Mouse (Mus musculus): ENCODE data around the gene Xndc1. TPM values are rescaled to one million over a fixed set of nuclear protein-coding genes. Genes with fewer than 3 reads are reported as not detected.

Gene Xndc1
- polyA plus RNA-seq, 1 experiment from 2014 or later: 21.0 TPM

DNA sequence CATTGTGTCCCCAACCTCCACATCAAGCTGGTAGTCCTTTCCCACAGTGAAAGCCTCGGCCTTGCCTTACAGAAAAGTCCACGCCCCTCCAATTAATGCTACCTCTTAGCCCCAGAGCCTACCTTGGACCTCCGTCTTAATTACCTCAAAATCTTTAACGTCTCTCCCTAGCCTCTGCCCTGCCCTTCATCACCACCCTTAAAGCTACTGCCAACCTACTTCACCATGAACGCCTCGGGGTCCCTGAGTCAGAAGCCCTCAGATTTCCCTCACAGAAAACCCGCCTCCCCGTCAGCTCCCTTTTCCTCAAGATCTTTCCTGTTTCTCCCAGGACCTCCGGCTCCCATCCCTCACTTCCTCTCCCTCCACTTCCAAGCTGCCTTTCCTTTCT lies 661 bp upstream of the Xndc1 start:
- Histone ChIP-seq H3K4me1 (ENCODE audit: control insufficient read depth, insufficient read depth, low read length) (peaks cover 15% of the 10 kb centered on the region), H3K4me3 (replicated peaks; ENCODE audit: low read depth, low read length) (peak overlapping the region; percentile 62), H3K27me3 (ENCODE audit: control insufficient read depth, insufficient read depth, low read length) (no peaks in the 10 kb centered on the region), H3K9me3 (ENCODE audit: control insufficient read depth, low read length) (no peaks in the 10 kb centered on the region), H3K27ac (replicated peaks; ENCODE audit: low read depth, low read length) (peak overlapping the region; percentile 83), H3K36me3 (ENCODE audit: control insufficient read depth, insufficient read depth, low read length) (0 out of 2 replicates have a peak, but pooled peaks cover 5% of the 10 kb centered on the region), H3K4me2 (ENCODE audit: low read length) (peak overlapping the region; percentile 75), H3K9ac (replicated peaks; ENCODE audit: low read length) (peak overlapping the region; percentile 73)
- ATAC-seq (ENCODE audit: low FRiP score, low TSS enrichment): peak; percentile 31; the same call in 1 of the 2 replicates
- no peak for DNase-seq
- under 1% methylated on average over 9 of the region's 9 CpGs for WGBS

DNA sequence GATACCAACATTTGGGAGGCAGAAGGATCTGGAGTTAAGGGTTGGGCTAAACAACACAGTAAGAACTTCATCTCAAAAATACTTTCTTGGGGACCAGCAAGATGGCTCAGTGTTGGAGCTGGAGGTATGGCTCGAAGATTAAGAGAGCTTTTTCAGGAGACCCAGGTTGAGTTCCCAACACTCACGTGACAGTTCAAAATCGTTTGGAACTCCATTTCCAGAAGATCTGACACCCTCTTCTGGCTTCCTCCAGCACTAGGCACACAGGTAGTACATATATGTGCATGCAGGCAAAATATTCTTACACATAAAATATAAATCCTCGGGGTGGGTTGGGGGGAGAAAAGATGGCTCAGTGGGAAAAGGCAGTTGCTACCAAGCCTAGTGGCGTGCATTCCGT lies 1.1 kb downstream of the Xndc1 start:
- no peaks in the 10 kb centered on the region for H3K9me3 ChIP-seq (ENCODE audit: control insufficient read depth, low read length)
- peak overlapping the region; percentile 62 for H3K4me3 ChIP-seq (replicated peaks; ENCODE audit: low read depth, low read length)
- H3K27me3 ChIP-seq (ENCODE audit: control insufficient read depth, insufficient read depth, low read length): no peaks in the 10 kb centered on the region
- DNase-seq (no peak), ATAC-seq (ENCODE audit: low FRiP score, low TSS enrichment) (no peak)
- no peak overlapping the region for H3K27ac ChIP-seq (replicated peaks; ENCODE audit: low read depth, low read length)
- peak overlapping the region; percentile 50; the same call in 1 of the 2 replicates for H3K9ac ChIP-seq (replicated peaks; ENCODE audit: low read length)
- 82% methylated on average over 6 of the region's 6 CpGs for WGBS
- H3K4me1 ChIP-seq (ENCODE audit: control insufficient read depth, insufficient read depth, low read length): peaks cover 15% of the 10 kb centered on the region
- H3K36me3 ChIP-seq (ENCODE audit: control insufficient read depth, insufficient read depth, low read length): peaks cover 3% of the 10 kb centered on the region
- peak overlapping the region; percentile 75 for H3K4me2 ChIP-seq (ENCODE audit: low read length)

DNA sequence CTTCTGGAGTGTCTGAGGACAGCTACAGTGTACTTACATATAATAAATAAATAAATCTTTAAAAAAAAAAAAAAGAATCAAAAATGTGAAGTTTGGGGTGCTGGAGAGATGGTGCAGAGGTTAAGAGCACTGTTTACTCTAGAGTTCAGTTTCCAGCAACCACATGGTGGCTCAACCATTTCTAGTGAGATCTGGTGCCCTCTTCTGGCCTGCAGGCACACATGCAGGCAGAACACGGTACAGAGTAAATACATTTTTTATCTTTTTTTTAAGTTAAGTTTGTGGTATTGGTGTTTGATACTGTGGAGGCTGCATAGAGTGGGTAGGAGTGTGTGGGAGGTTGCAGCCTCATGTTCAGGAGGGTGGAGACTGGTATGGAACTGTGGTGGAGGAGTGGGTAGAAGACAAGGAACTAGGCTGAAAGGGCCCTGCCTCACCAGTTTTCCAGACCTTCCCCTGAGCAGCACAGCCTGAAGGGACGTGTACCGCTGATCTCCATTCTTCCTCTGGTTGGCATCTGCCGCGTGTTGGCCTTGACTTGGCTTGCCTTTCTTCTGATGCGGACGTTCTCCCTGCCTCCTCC lies 11.5 kb downstream of the Xndc1 start:
- Histone ChIP-seq H3K9ac (replicated peaks; ENCODE audit: low read length) (no peak overlapping the region), H3K27me3 (ENCODE audit: control insufficient read depth, insufficient read depth, low read length) (no peaks in the 10 kb centered on the region), H3K9me3 (ENCODE audit: control insufficient read depth, low read length) (no peaks in the 10 kb centered on the region), H3K27ac (replicated peaks; ENCODE audit: low read depth, low read length) (no peak overlapping the region), H3K4me3 (replicated peaks; ENCODE audit: low read depth, low read length) (no peak overlapping the region), H3K4me2 (ENCODE audit: low read length) (no peak overlapping the region), H3K4me1 (ENCODE audit: control insufficient read depth, insufficient read depth, low read length) (no peaks in the 10 kb centered on the region), H3K36me3 (ENCODE audit: control insufficient read depth, insufficient read depth, low read length) (peaks cover 74% of the 10 kb centered on the region)
- WGBS: 84% methylated on average over 7 of the region's 7 CpGs
- DNase-seq (peak; percentile 46), ATAC-seq (ENCODE audit: low FRiP score, low TSS enrichment) (no peak)

DNA sequence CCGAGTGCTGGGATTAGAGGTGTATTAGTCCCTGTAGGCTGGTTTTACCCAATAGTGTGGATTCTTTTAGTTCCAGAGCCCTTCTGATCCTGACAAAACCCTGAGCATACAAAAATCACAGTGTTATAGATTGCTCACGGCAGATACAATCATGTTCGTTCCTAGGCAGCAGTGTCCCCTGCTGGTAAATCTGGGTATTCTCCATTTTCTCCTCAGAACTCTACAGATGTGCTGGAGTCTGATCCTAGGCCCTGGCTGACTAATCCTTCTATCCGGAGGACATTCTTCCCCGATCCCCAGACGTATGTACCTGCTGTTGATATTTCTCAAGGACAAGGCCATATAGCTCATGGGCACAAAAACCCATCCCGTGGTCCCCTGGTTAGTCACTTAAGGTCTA lies 13.2 kb downstream of the Xndc1 start:
- no peaks in the 10 kb centered on the region for H3K9me3 ChIP-seq (ENCODE audit: control insufficient read depth, low read length)
- H3K4me1 ChIP-seq (ENCODE audit: control insufficient read depth, insufficient read depth, low read length): no peaks in the 10 kb centered on the region
- no peak overlapping the region for H3K27ac ChIP-seq (replicated peaks; ENCODE audit: low read depth, low read length)
- H3K4me3 ChIP-seq (replicated peaks; ENCODE audit: low read depth, low read length): no peak overlapping the region
- DNase-seq: peak; percentile 61
- no peak for ATAC-seq (ENCODE audit: low FRiP score, low TSS enrichment)
- H3K36me3 ChIP-seq (ENCODE audit: control insufficient read depth, insufficient read depth, low read length): peaks cover 75% of the 10 kb centered on the region
- H3K27me3 ChIP-seq (ENCODE audit: control insufficient read depth, insufficient read depth, low read length): no peaks in the 10 kb centered on the region
- no peak overlapping the region for H3K9ac ChIP-seq (replicated peaks; ENCODE audit: low read length)
- no peak overlapping the region for H3K4me2 ChIP-seq (ENCODE audit: low read length)
- WGBS: 78% methylated on average over 7 of the region's 7 CpGs

DNA sequence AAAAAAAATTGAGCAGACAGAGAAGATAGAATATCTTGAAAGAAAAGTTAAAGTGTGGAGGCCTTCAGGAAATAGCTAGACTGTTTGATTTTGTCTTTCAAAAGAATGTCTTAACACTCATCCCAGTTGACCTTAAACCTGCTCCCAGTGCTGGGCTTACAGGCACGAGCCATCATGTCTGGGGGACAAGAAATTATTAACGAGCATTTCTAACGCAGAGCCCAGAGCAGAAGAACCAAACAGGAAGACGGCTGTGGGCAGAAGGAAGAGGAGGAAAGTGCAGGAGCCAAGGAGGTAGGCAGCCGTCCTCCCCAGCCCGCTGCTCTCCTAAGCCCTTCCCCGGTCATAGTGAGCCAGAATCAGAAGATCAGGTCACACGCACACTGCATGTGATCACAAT lies 15.0 kb downstream of the Xndc1 start:
- peaks cover 75% of the 10 kb centered on the region for H3K36me3 ChIP-seq (ENCODE audit: control insufficient read depth, insufficient read depth, low read length)
- no peak overlapping the region for H3K4me3 ChIP-seq (replicated peaks; ENCODE audit: low read depth, low read length)
- ATAC-seq (ENCODE audit: low FRiP score, low TSS enrichment): no peak
- 93% methylated on average over 8 of the region's 8 CpGs for WGBS
- H3K4me2 ChIP-seq (ENCODE audit: low read length): no peak overlapping the region
- H3K9me3 ChIP-seq (ENCODE audit: control insufficient read depth, low read length): no peaks in the 10 kb centered on the region
- H3K27ac ChIP-seq (replicated peaks; ENCODE audit: low read depth, low read length): no peak overlapping the region
- H3K4me1 ChIP-seq (ENCODE audit: control insufficient read depth, insufficient read depth, low read length): no peaks in the 10 kb centered on the region
- H3K27me3 ChIP-seq (ENCODE audit: control insufficient read depth, insufficient read depth, low read length): no peaks in the 10 kb centered on the region
- H3K9ac ChIP-seq (replicated peaks; ENCODE audit: low read length): no peak overlapping the region
- DNase-seq: no peak

DNA sequence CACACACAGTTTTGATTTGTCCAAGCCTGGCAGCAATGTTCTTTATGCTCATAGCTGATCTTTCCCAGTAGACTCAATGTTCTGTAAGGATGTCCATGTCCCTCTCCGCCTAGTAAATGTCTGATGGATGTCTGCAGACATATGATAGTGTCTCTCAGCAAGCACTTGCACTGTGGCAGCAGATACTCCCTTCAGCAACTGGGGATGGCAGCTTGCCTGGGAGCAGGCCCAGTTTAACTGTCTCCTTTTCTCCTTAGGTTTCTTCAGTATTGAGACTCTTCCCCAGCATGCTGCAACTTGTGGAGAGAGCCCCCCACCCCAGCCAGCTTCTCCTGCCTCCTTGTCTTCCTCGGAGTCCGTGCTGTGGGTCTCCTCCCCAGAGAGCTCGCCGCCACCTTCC lies 16.5 kb downstream of the Xndc1 start:
- WGBS: 96% methylated on average over 5 of the region's 5 CpGs
- Histone ChIP-seq H3K9me3 (ENCODE audit: control insufficient read depth, low read length) (no peaks in the 10 kb centered on the region), H3K4me2 (ENCODE audit: low read length) (no peak overlapping the region), H3K4me1 (ENCODE audit: control insufficient read depth, insufficient read depth, low read length) (no peaks in the 10 kb centered on the region), H3K27ac (replicated peaks; ENCODE audit: low read depth, low read length) (no peak overlapping the region), H3K4me3 (replicated peaks; ENCODE audit: low read depth, low read length) (no peak overlapping the region), H3K36me3 (ENCODE audit: control insufficient read depth, insufficient read depth, low read length) (peaks cover 71% of the 10 kb centered on the region), H3K27me3 (ENCODE audit: control insufficient read depth, insufficient read depth, low read length) (no peaks in the 10 kb centered on the region), H3K9ac (replicated peaks; ENCODE audit: low read length) (no peak overlapping the region)
- ATAC-seq (ENCODE audit: low FRiP score, low TSS enrichment): no peak
- DNase-seq: no peak

DNA sequence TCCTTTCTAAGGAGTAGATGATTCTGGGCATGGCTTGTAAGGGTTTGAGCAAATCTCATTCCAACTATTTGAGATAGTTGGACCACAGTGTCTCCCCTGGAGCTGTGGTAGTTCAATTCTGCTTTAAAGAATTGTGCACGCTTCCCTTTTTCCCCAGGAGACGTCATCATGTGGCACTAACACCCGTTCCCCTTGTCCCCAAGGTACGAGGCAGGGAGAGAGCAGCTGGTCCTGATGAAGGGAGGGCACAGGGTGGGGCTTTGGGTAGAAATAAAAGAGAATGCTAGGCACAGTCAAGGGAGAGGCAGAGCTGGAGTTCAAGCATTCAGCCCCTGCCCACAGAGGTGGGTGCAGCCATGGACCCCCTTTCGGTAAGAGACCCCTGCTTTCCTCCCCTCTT lies 17.5 kb downstream of the Xndc1 start, which contains the start of gene Trpc2:
TSS of gene Trpc2 (plus strand) at position 301 of the 400 bp plus-strand sequence.
- Histone ChIP-seq H3K9ac (replicated peaks; ENCODE audit: low read length) (no peak within 1 kb of the TSS), H3K4me3 (replicated peaks; ENCODE audit: low read depth, low read length) (no peak within 1 kb of the TSS), H3K4me1 (ENCODE audit: control insufficient read depth, insufficient read depth, low read length) (no peaks in the 10 kb centered on the region), H3K36me3 (ENCODE audit: control insufficient read depth, insufficient read depth, low read length) (peaks cover 64% of the 10 kb centered on the region), H3K4me2 (ENCODE audit: low read length) (no peak within 1 kb of the TSS), H3K27me3 (ENCODE audit: control insufficient read depth, insufficient read depth, low read length) (no peaks in the 10 kb centered on the region), H3K27ac (replicated peaks; ENCODE audit: low read depth, low read length) (no peak within 1 kb of the TSS), H3K9me3 (ENCODE audit: control insufficient read depth, low read length) (no peaks in the 10 kb centered on the region)
- WGBS: 83% methylated on average over 5 of the region's 5 CpGs
- DNase-seq (no peak), ATAC-seq (ENCODE audit: low FRiP score, low TSS enrichment) (no peak)

DNA sequence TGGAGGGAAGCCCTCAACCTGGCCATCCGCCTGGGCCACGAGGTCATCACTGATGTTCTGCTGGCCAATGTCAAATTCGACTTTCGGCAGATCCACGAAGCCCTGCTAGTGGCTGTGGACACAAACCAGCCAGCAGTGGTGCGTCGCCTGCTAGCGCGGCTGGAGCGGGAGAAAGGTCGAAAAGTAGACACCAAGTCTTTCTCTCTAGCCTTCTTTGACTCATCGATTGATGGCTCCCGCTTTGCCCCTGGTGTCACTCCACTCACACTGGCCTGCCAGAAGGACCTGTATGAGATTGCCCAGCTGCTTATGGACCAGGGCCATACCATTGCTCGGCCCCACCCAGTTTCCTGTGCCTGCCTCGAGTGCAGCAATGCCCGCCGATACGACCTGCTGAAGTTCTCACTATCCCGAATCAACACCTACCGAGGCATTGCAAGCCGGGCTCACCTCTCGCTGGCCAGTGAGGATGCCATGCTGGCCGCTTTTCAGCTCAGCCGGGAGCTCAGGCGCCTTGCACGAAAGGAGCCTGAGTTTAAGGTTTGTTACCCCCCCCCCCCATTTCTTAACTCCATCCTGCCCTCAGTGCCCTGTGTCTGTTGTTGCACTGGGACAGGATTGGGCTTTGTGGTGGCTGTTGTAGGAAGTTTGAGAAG lies 18.9 kb downstream of the Xndc1 start:
- 95% methylated on average over 26 of the region's 26 CpGs for WGBS
- Histone ChIP-seq H3K9ac (replicated peaks; ENCODE audit: low read length) (no peak overlapping the region), H3K4me1 (ENCODE audit: control insufficient read depth, insufficient read depth, low read length) (no peaks in the 10 kb centered on the region), H3K4me3 (replicated peaks; ENCODE audit: low read depth, low read length) (no peak overlapping the region), H3K27me3 (ENCODE audit: control insufficient read depth, insufficient read depth, low read length) (no peaks in the 10 kb centered on the region), H3K36me3 (ENCODE audit: control insufficient read depth, insufficient read depth, low read length) (peaks cover 60% of the 10 kb centered on the region), H3K27ac (replicated peaks; ENCODE audit: low read depth, low read length) (no peak overlapping the region), H3K4me2 (ENCODE audit: low read length) (no peak overlapping the region), H3K9me3 (ENCODE audit: control insufficient read depth, low read length) (no peaks in the 10 kb centered on the region)
- DNase-seq (no peak), ATAC-seq (ENCODE audit: low FRiP score, low TSS enrichment) (no peak)

DNA sequence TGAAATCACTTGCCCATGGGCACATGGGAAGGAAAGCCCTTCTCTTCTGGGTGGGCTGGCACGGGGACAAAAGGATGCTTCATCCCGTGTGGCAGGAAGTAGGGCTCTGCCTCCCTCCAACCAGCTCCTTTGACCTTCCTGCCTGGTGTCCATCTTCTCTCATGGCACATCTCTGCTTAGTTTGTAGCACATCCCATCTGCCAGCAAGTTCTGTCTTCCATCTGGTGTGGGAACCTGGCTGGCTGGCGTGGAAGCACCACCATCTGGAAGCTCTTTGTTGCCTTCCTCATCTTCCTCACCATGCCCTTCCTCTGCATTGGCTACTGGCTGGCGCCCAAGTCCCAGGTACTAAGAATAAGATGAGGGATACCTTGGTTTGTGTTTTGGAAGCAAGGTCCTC lies 22.0 kb downstream of the Xndc1 start:
- no peak for DNase-seq

More for the DNA sequence above, 22.0 kb downstream of the Xndc1 start:
- Histone ChIP-seq H3K9ac (replicated peaks; ENCODE audit: low read length) (no peak overlapping the region), H3K9me3 (ENCODE audit: control insufficient read depth, low read length) (no peaks in the 10 kb centered on the region), H3K27ac (replicated peaks; ENCODE audit: low read depth, low read length) (no peak overlapping the region), H3K4me1 (ENCODE audit: control insufficient read depth, insufficient read depth, low read length) (no peaks in the 10 kb centered on the region), H3K4me2 (ENCODE audit: low read length) (no peak overlapping the region), H3K36me3 (ENCODE audit: control insufficient read depth, insufficient read depth, low read length) (peaks cover 32% of the 10 kb centered on the region), H3K27me3 (ENCODE audit: control insufficient read depth, insufficient read depth, low read length) (no peaks in the 10 kb centered on the region), H3K4me3 (replicated peaks; ENCODE audit: low read depth, low read length) (no peak overlapping the region)
- WGBS: 93% methylated on average over 4 of the region's 4 CpGs
- no peak for ATAC-seq (ENCODE audit: low FRiP score, low TSS enrichment)

All from midbrain, embryonic 14.5 days (tissue).